Mouse (Mus musculus) heart, postnatal 4 days (tissue): Measurements from ENCODE around the gene Mreg. TPM values are rescaled to one million over a fixed set of nuclear protein-coding genes. Genes with fewer than 3 reads are reported as not detected.

ENCODE experiments used
- DNase-seq: peaks from one replicate; pipeline ENCODE4 v3.0.0; 2021
- total RNA-seq, 2 experiments: library from RNA; stranded (reverse); gene quantifications; 2 replicates each; pipeline ENCODE4 v1.2.3; 2021

Mreg gene
- total RNA-seq, 2 experiments from 2014 or later = 17.7 to 21.1 TPM

- no peak for DNase-seq
These were observed 14.9 kb upstream of the Mreg start for GRCm38 (mm10) chr1:72226887-72227481.

- peak; percentile 46 for DNase-seq
These were observed 14.2 kb upstream of the Mreg start for GRCm38 (mm10) chr1:72226172-72226886.

GRCm38 (mm10) chr1:72225720-72226171 is 13.6 kb upstream of the Mreg start:
- peak; percentile 83 for DNase-seq

- DNase-seq = no peak
These were observed 13.1 kb upstream of the Mreg start for GRCm38 (mm10) chr1:72225054-72225718.

GRCm38 (mm10) chr1:72220008-72220407 is 7.9 kb upstream of the Mreg start:
- peak; percentile 26 for DNase-seq

GRCm38 (mm10) chr1:72219116-72219515 is 7.0 kb upstream of the Mreg start:
- no peak for DNase-seq

- DNase-seq = no peak
These were observed 6.5 kb upstream of the Mreg start for GRCm38 (mm10) chr1:72218626-72219025.

GRCm38 (mm10) chr1:72216761-72217160 is 4.7 kb upstream of the Mreg start:
- no peak for DNase-seq

- peak; percentile 31 for DNase-seq
These were observed 3.1 kb upstream of the Mreg start for GRCm38 (mm10) chr1:72215174-72215573.

GRCm38 (mm10) chr1:72214470-72214961 is 2.4 kb upstream of the Mreg start:
- DNase-seq = peak; percentile 72

GRCm38 (mm10) chr1:72213954-72214353 is 1.8 kb upstream of the Mreg start:
- no peak for DNase-seq

- DNase-seq = no peak
These were observed 1.1 kb downstream of the Mreg start for GRCm38 (mm10) chr1:72210803-72211679.

- no peak for DNase-seq
These were observed 4.0 kb downstream of the Mreg start for GRCm38 (mm10) chr1:72208095-72208494.

GRCm38 (mm10) chr1:72205113-72205512 is 7.0 kb downstream of the Mreg start:
- DNase-seq = no peak

GRCm38 (mm10) chr1:72203204-72203603 is 8.9 kb downstream of the Mreg start:
- no peak for DNase-seq

- DNase-seq = no peak
These were observed 9.4 kb downstream of the Mreg start for GRCm38 (mm10) chr1:72202705-72203104.

GRCm38 (mm10) chr1:72202068-72202467 is 10.0 kb downstream of the Mreg start:
- no peak for DNase-seq

- no peak for DNase-seq
These were observed 11.0 kb downstream of the Mreg start for GRCm38 (mm10) chr1:72201126-72201525.

- no peak for DNase-seq
These were observed 13.8 kb downstream of the Mreg start for GRCm38 (mm10) chr1:72198142-72198806.

- DNase-seq = no peak
These were observed 15.3 kb downstream of the Mreg start for GRCm38 (mm10) chr1:72196626-72197359.

- no peak for DNase-seq
These were observed 16.0 kb downstream of the Mreg start for GRCm38 (mm10) chr1:72196123-72196522.
